Mouse (Mus musculus) erythroblast, embryonic 14.5 days (primary cell): ENCODE data around the gene Faap24.

Experiments
- GATA1 ChIP-seq: IDR thresholded peaks from 2 replicates; pipeline ENCODE4 v1.6.1; 2012; ENCODE audit warnings: low read length, inconsistent platforms, mixed read lengths
- TAL1 ChIP-seq: IDR thresholded peaks from 3 replicates; pipeline ENCODE4 v1.6.1; 2012; ENCODE audit warnings: low read length, inconsistent platforms, mixed read lengths

DNA sequence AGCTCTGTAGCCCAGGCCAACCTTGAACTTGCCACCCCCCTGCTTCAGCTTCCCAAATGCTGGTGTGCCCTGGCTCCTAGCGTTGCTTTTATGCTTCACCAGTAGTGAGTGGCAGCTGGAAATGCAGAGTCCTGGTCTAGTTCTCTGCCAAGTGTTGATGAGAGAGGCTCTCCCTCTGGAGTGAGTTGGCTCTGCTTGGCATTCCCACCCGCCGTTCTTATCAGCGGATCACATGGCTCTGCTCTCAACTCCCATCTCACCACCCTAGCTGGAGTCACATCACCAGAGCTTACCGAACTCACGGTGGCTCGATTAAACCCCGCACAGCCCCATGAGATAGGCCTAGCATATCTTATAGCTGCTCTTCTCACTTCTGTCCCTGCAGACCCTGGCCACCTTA lies 16.3 kb downstream of the Faap24 start:
- TF ChIP-seq GATA1: no peak
- no peak for TF ChIP-seq TAL1
